Mouse (Mus musculus): ENCODE data around the gene 4931440F15Rik. TPM values are rescaled to one million over a fixed set of nuclear protein-coding genes. Genes with fewer than 3 reads are reported as not detected.

4931440F15Rik gene
- polyA plus RNA-seq, 1 experiment: 0.04 TPM

- Histone ChIP-seq H3K4me3 (no peak overlapping the region), H3K4me2 (ENCODE audit: low read depth) (no peak overlapping the region), H3K79me2 (ENCODE audit: control insufficient read depth, insufficient read depth) (no peaks in the 10 kb centered on the region), H3K36me3 (ENCODE audit: control insufficient read depth, insufficient read depth) (no peaks in the 10 kb centered on the region), H3ac (ENCODE audit: control insufficient read depth, insufficient read length) (no peak overlapping the region), H3K27me3 (ENCODE audit: control insufficient read depth, insufficient read depth, insufficient read length) (no peaks in the 10 kb centered on the region)
- TF ChIP-seq POLR2A (IDR thresholded peaks at IDR 0.05; ENCODE audit: insufficient read length, low read depth) (no peak), MYOG (IDR thresholded peaks at IDR 0.05; ENCODE audit: control insufficient read depth in 1 of 3, insufficient read depth in 1 of 3, insufficient read length in 2 of 3, low read depth in 2 of 3) (no peak), MYOD1 (IDR thresholded peaks at IDR 0.05; ENCODE audit: control insufficient read depth in 1 of 3, insufficient read length in 2 of 3, low read depth in 2 of 3) (no peak)
Measured at GRCm38 (mm10) chr11:29861040-29861439, 35.6 kb upstream of the 4931440F15Rik start.

GRCm38 (mm10) chr11:29840606-29841227, 15.2 kb upstream of the 4931440F15Rik start:
- Histone ChIP-seq H3K4me2 (ENCODE audit: low read depth) (no peak overlapping the region), H3ac (ENCODE audit: control insufficient read depth, insufficient read length) (no peak overlapping the region), H3K4me3 (no peak overlapping the region), H3K36me3 (ENCODE audit: control insufficient read depth, insufficient read depth) (no peaks in the 10 kb centered on the region), H3K79me2 (ENCODE audit: control insufficient read depth, insufficient read depth) (no peaks in the 10 kb centered on the region), H3K27me3 (ENCODE audit: control insufficient read depth, insufficient read depth, insufficient read length) (no peaks in the 10 kb centered on the region)
- TF ChIP-seq REST (IDR thresholded peaks at IDR 0.05; ENCODE audit: insufficient read depth, insufficient read length): no peak
- no peak for TF ChIP-seq MYOD1 (IDR thresholded peaks at IDR 0.05; ENCODE audit: control insufficient read depth in 1 of 3, insufficient read length in 2 of 3, low read depth in 2 of 3)
- no peak for TF ChIP-seq CEBPB (IDR thresholded peaks at IDR 0.05; ENCODE audit: insufficient read depth, poor library complexity, severe bottlenecking)
- no peak for TF ChIP-seq MYOG (IDR thresholded peaks at IDR 0.05; ENCODE audit: control insufficient read depth in 1 of 3, insufficient read depth in 1 of 3, insufficient read length in 2 of 3, low read depth in 2 of 3)
- TF ChIP-seq POLR2AphosphoS2 (IDR thresholded peaks at IDR 0.05; ENCODE audit: insufficient read length, low read depth): no peak
- TF ChIP-seq E2F4 (IDR thresholded peaks at IDR 0.05; ENCODE audit: insufficient read depth): no peak
- TF ChIP-seq TCF12 (IDR thresholded peaks at IDR 0.05; ENCODE audit: insufficient read depth, poor library complexity, severe bottlenecking): no peak
- TF ChIP-seq TCF3 (IDR thresholded peaks at IDR 0.05; ENCODE audit: insufficient read length, low read depth): no peak
- no peak for TF ChIP-seq SRF (IDR thresholded peaks at IDR 0.05; ENCODE audit: control insufficient read depth, insufficient read length, low read depth)
- no peak for TF ChIP-seq MAX (IDR thresholded peaks at IDR 0.05; ENCODE audit: low read depth)
- TF ChIP-seq POLR2A (IDR thresholded peaks at IDR 0.05; ENCODE audit: insufficient read length, low read depth): no peak
- TF ChIP-seq USF1 (IDR thresholded peaks at IDR 0.05; ENCODE audit: low read depth): no peak

- Histone ChIP-seq H3K27me3 (ENCODE audit: control insufficient read depth, insufficient read depth, insufficient read length) (no peaks in the 10 kb centered on the region), H3K4me2 (ENCODE audit: low read depth) (peak overlapping the region; percentile 42), H3K79me2 (ENCODE audit: control insufficient read depth, insufficient read depth) (no peaks in the 10 kb centered on the region), H3K36me3 (ENCODE audit: control insufficient read depth, insufficient read depth) (no peaks in the 10 kb centered on the region), H3ac (ENCODE audit: control insufficient read depth, insufficient read length) (no peak overlapping the region), H3K4me3 (no peak overlapping the region)
- no peak for TF ChIP-seq USF1 (IDR thresholded peaks at IDR 0.05; ENCODE audit: low read depth)
- TF ChIP-seq TCF12 (IDR thresholded peaks at IDR 0.05; ENCODE audit: insufficient read depth, poor library complexity, severe bottlenecking): no peak
- TF ChIP-seq REST (IDR thresholded peaks at IDR 0.05; ENCODE audit: insufficient read depth, insufficient read length): no peak
- TF ChIP-seq POLR2A (IDR thresholded peaks at IDR 0.05; ENCODE audit: insufficient read length, low read depth): no peak
- no peak for TF ChIP-seq MYOG (IDR thresholded peaks at IDR 0.05; ENCODE audit: control insufficient read depth in 1 of 3, insufficient read depth in 1 of 3, insufficient read length in 2 of 3, low read depth in 2 of 3)
- TF ChIP-seq MYOD1 (IDR thresholded peaks at IDR 0.05; ENCODE audit: control insufficient read depth in 1 of 3, insufficient read length in 2 of 3, low read depth in 2 of 3): peak in 2 of 3 experiments; percentile 13 to 21
- peak; percentile 20 for TF ChIP-seq SRF (IDR thresholded peaks at IDR 0.05; ENCODE audit: control insufficient read depth, insufficient read length, low read depth)
- TF ChIP-seq TCF3 (IDR thresholded peaks at IDR 0.05; ENCODE audit: insufficient read length, low read depth): no peak
- TF ChIP-seq CEBPB (IDR thresholded peaks at IDR 0.05; ENCODE audit: insufficient read depth, poor library complexity, severe bottlenecking): 0 out of 2 replicates have a peak, but pooled peaks have one; percentile 24
- no peak for TF ChIP-seq POLR2AphosphoS2 (IDR thresholded peaks at IDR 0.05; ENCODE audit: insufficient read length, low read depth)
- TF ChIP-seq MAX (IDR thresholded peaks at IDR 0.05; ENCODE audit: low read depth): no peak
Measured at GRCm38 (mm10) chr11:29839781-29840180, 14.3 kb upstream of the 4931440F15Rik start.

- TF ChIP-seq REST (IDR thresholded peaks at IDR 0.05; ENCODE audit: insufficient read depth, insufficient read length): no peak
- TF ChIP-seq MYOD1 (IDR thresholded peaks at IDR 0.05; ENCODE audit: control insufficient read depth in 1 of 3, insufficient read length in 2 of 3, low read depth in 2 of 3): no peak
- TF ChIP-seq CEBPB (IDR thresholded peaks at IDR 0.05; ENCODE audit: insufficient read depth, poor library complexity, severe bottlenecking): no peak
- no peak for TF ChIP-seq POLR2AphosphoS2 (IDR thresholded peaks at IDR 0.05; ENCODE audit: insufficient read length, low read depth)
- no peak for TF ChIP-seq POLR2A (IDR thresholded peaks at IDR 0.05; ENCODE audit: insufficient read length, low read depth)
- no peak for TF ChIP-seq TCF3 (IDR thresholded peaks at IDR 0.05; ENCODE audit: insufficient read length, low read depth)
- TF ChIP-seq MAX (IDR thresholded peaks at IDR 0.05; ENCODE audit: low read depth): no peak
- TF ChIP-seq E2F4 (IDR thresholded peaks at IDR 0.05; ENCODE audit: insufficient read depth): no peak
- no peak for TF ChIP-seq USF1 (IDR thresholded peaks at IDR 0.05; ENCODE audit: low read depth)
- no peak for TF ChIP-seq MYOG (IDR thresholded peaks at IDR 0.05; ENCODE audit: control insufficient read depth in 1 of 3, insufficient read depth in 1 of 3, insufficient read length in 2 of 3, low read depth in 2 of 3)
- TF ChIP-seq TCF12 (IDR thresholded peaks at IDR 0.05; ENCODE audit: insufficient read depth, poor library complexity, severe bottlenecking): no peak
- no peak for TF ChIP-seq SRF (IDR thresholded peaks at IDR 0.05; ENCODE audit: control insufficient read depth, insufficient read length, low read depth)
- H3K4me2 ChIP-seq (ENCODE audit: low read depth): no peak overlapping the region
- no peaks in the 10 kb centered on the region for H3K79me2 ChIP-seq (ENCODE audit: control insufficient read depth, insufficient read depth)
- H3ac ChIP-seq (ENCODE audit: control insufficient read depth, insufficient read length): no peak overlapping the region
- H3K4me3 ChIP-seq: no peak overlapping the region
- H3K27me3 ChIP-seq (ENCODE audit: control insufficient read depth, insufficient read depth, insufficient read length): no peaks in the 10 kb centered on the region
- H3K36me3 ChIP-seq (ENCODE audit: control insufficient read depth, insufficient read depth): no peaks in the 10 kb centered on the region
Measured at GRCm38 (mm10) chr11:29837066-29837465, 11.6 kb upstream of the 4931440F15Rik start.
